Mouse (Mus musculus) heart, adult 11 months (tissue): ENCODE measurements at regions not wholly inside any gene's neighbourhood (a gene's known extent, or its start where the extent isn't known, plus 50 kb on each side); places are given as distances from the start of the nearest gene placed in this dataset.
A peak's percentile ranks its signal among the peaks of the same experiment; 100 is the strongest.

Experiments used
- DNase-seq: peaks from one replicate; pipeline ENCODE4 v3.0.0; 2022

- peak; percentile 94 for DNase-seq
Observed at GRCm38 (mm10) chr8:46898697-46899445, 87.8 kb upstream of the Enpp6 start.

- DNase-seq: peak; percentile 35
Observed at GRCm38 (mm10) chr8:46900826-46901225, 85.9 kb upstream of the Enpp6 start.

GRCm38 (mm10) chr8:46904731-46905130 is 82.0 kb upstream of the Enpp6 start:
- DNase-seq: peak; percentile 74

GRCm38 (mm10) chr8:46907390-46907789 is 79.3 kb upstream of the Enpp6 start:
- DNase-seq: peak; percentile 77

- DNase-seq: peak; percentile 28
Observed at GRCm38 (mm10) chr8:46908186-46908585, 78.5 kb upstream of the Enpp6 start.

- DNase-seq: no peak
Observed at GRCm38 (mm10) chr8:46913956-46914355, 72.7 kb upstream of the Enpp6 start.

- DNase-seq: no peak
Observed at GRCm38 (mm10) chr8:46920071-46920470, 66.6 kb upstream of the Enpp6 start.

- peak; percentile 93 for DNase-seq
Observed at GRCm38 (mm10) chr8:46921075-46921474, 65.6 kb upstream of the Enpp6 start.

- DNase-seq: no peak
Observed at GRCm38 (mm10) chr8:46921585-46921984, 65.1 kb upstream of the Enpp6 start.

- peak; percentile 92 for DNase-seq
Observed at GRCm38 (mm10) chr8:46924787-46925548, 61.7 kb upstream of the Enpp6 start.

- peak; percentile 75 for DNase-seq
Observed at GRCm38 (mm10) chr8:46928718-46929117, 58.0 kb upstream of the Enpp6 start.

- DNase-seq: peak; percentile 81
Observed at GRCm38 (mm10) chr8:46929678-46930077, 57.0 kb upstream of the Enpp6 start.

- DNase-seq: peak; percentile 93
Observed at GRCm38 (mm10) chr8:46931267-46931666, 55.4 kb upstream of the Enpp6 start.

- peak; percentile 21 for DNase-seq
Observed at GRCm38 (mm10) chr8:46933256-46933655, 53.4 kb upstream of the Enpp6 start.

GRCm38 (mm10) chr8:46934254-46934653 is 52.4 kb upstream of the Enpp6 start:
- DNase-seq: peak; percentile 98

- DNase-seq: peak; percentile 98
Observed at GRCm38 (mm10) chr8:46934898-46935297, 51.8 kb upstream of the Enpp6 start.

- peak; percentile 93 for DNase-seq
Observed at GRCm38 (mm10) chr8:46936039-46936438, 50.6 kb upstream of the Enpp6 start.
